In the genomic region with DNA sequence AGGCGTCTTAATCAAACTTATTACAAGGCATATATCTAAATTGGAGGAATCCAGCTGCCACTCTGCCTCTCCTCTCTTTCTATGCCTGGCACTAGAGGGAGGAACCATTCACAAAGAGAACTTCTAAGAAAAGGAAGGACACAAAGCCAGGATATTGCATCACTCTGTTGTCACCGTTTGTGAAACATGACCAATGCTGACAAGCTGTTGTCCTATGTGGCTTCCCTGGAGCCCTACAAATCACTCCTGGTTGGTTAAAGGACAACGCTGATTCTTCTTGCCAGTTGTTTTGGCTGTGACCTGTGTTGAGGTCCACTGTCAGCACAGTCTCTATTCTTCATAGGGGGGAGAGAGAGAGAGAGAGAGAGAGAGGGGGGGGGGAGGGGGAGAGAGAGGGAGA, we compare ENCODE assay signal across 14 mouse cellular contexts. TPM values are rescaled to one million over a fixed set of nuclear protein-coding genes. Genes with fewer than 3 reads are reported as not detected.
DNase-seq lines count a peak whose midpoint lies in the region; ATAC-seq and TF ChIP-seq lines count a peak whose summit lies in the region.
"Had no signal": no experiment of that assay in that cellular context is flagged by ENCODE, and none has a peak within 500 bp of the region (broad histone marks: within the 10 kb centered on the region; RNA-seq: fewer than 3 reads in every experiment).

No protein-coding gene starts in this region.

- H3K36me3 ChIP-seq in heart, embryonic 11.5 days (ENCODE audit: control insufficient read depth, insufficient read depth, low read length), result no peaks in the 10 kb centered on the region
- no peaks in the 10 kb centered on the region for H3K36me3 ChIP-seq in intestine, embryonic 16.5 days (ENCODE audit: control insufficient read depth, insufficient read depth, low read length)
- H3K36me3 ChIP-seq: embryonic facial prominence, embryonic 10.5 days; forebrain, embryonic 15.5 days; hindbrain, embryonic 12.5 days; midbrain, embryonic 13.5 days had no signal

- no peak for ATAC-seq in heart, embryonic 11.5 days (replicated peaks; ENCODE audit: insufficient number of reproducible peaks, low FRiP score, low TSS enrichment)
- ATAC-seq in intestine, embryonic 16.5 days, result no peak
- ATAC-seq: forebrain, embryonic 15.5 days; midbrain, embryonic 13.5 days had no signal

- no peak overlapping the region for H3K4me3 ChIP-seq in heart, embryonic 11.5 days (ENCODE audit: low read depth, low read length)
- no peak overlapping the region for H3K4me3 ChIP-seq in intestine, embryonic 16.5 days (ENCODE audit: low read length)
- no peak overlapping the region for H3K4me3 ChIP-seq in left cerebral cortex, adult 2 months
- H3K4me3 ChIP-seq: embryonic facial prominence, embryonic 10.5 days; forebrain, embryonic 15.5 days; hindbrain, embryonic 12.5 days; midbrain, embryonic 13.5 days had no signal

- no peaks in the 10 kb centered on the region for H3K27me3 ChIP-seq in heart, embryonic 11.5 days (ENCODE audit: control insufficient read depth, insufficient read depth, low read length)
- no peaks in the 10 kb centered on the region for H3K27me3 ChIP-seq in intestine, embryonic 16.5 days (replicated peaks; ENCODE audit: control insufficient read depth, insufficient read depth, low read length)
- H3K27me3 ChIP-seq: forebrain, embryonic 15.5 days; hindbrain, embryonic 12.5 days; midbrain, embryonic 13.5 days had no signal

- WGBS in heart, embryonic 11.5 days (ENCODE audit: insufficient replicate concordance), result 47% methylated on average over 3 of the region's 3 CpGs
- 65% methylated on average over 3 of the region's 3 CpGs for WGBS in intestine, embryonic 16.5 days

- DNase-seq in heart, adult 11 months, result peak; percentile 92
- peak; percentile 31 for DNase-seq in CD4-positive helper T cell, adult 2 months (ENCODE audit: low read depth, low spot score)
- DNase-seq in c-Kit-positive CD71-negative TER-119-negative erythroid progenitor cells, embryonic 14.5 days (ENCODE audit: low read depth), result peak; percentile 39
- peak; percentile 62 for DNase-seq in lung, postnatal 25 days (ENCODE audit: low spot score)
- no peak for DNase-seq in left cerebral cortex, adult 2 months (ENCODE audit: extremely low spot score in 1 of 2, low spot score in 2 of 2)
- DNase-seq in frontal cortex, adult 2 months (ENCODE audit: extremely low spot score in 1 of 2, low spot score in 1 of 2), result no peak
- DNase-seq: kidney, postnatal 4 days; left cerebral cortex, postnatal 4 days had no signal

- H3K27ac ChIP-seq in heart, embryonic 11.5 days (ENCODE audit: low read depth, low read length), result no peak overlapping the region
- H3K27ac ChIP-seq in intestine, embryonic 16.5 days (ENCODE audit: low read length), result no peak overlapping the region
- no peak overlapping the region for H3K27ac ChIP-seq in left cerebral cortex, adult 2 months
- H3K27ac ChIP-seq: embryonic facial prominence, embryonic 10.5 days; forebrain, embryonic 15.5 days; hindbrain, embryonic 12.5 days; midbrain, embryonic 13.5 days had no signal

- no peaks in the 10 kb centered on the region for H3K9me3 ChIP-seq in heart, embryonic 11.5 days (replicated peaks; ENCODE audit: control insufficient read depth, low read length)
- H3K9me3 ChIP-seq in intestine, embryonic 16.5 days (ENCODE audit: control insufficient read depth, low read length), result no peaks in the 10 kb centered on the region
- H3K9me3 ChIP-seq: embryonic facial prominence, embryonic 10.5 days; forebrain, embryonic 15.5 days; hindbrain, embryonic 12.5 days; midbrain, embryonic 13.5 days had no signal

- TF ChIP-seq CTCF in left cerebral cortex, adult 2 months (IDR thresholded peaks at IDR 0.05), result no peak

- H3K4me2 ChIP-seq in heart, embryonic 11.5 days, result no peak overlapping the region
- no peak overlapping the region for H3K4me2 ChIP-seq in intestine, embryonic 16.5 days (ENCODE audit: low read depth, low read length)
- H3K4me2 ChIP-seq: forebrain, embryonic 15.5 days; hindbrain, embryonic 12.5 days; midbrain, embryonic 13.5 days had no signal

- peaks cover 69% of the 10 kb centered on the region for H3K4me1 ChIP-seq in heart, embryonic 11.5 days (ENCODE audit: control insufficient read depth, insufficient read depth, low read length)
- peaks cover 11% of the 10 kb centered on the region; the same call in 1 of the 2 replicates for H3K4me1 ChIP-seq in intestine, embryonic 16.5 days (ENCODE audit: control insufficient read depth, insufficient read depth, low read length)
- H3K4me1 ChIP-seq: forebrain, embryonic 15.5 days; midbrain, embryonic 13.5 days had no signal

- no peak overlapping the region for H3K9ac ChIP-seq in heart, embryonic 11.5 days (ENCODE audit: low read depth, low read length)
- H3K9ac ChIP-seq in intestine, embryonic 16.5 days (ENCODE audit: low read depth, low read length), result no peak overlapping the region
- H3K9ac ChIP-seq: forebrain, embryonic 15.5 days; hindbrain, embryonic 12.5 days; midbrain, embryonic 13.5 days had no signal

- intact Hi-C loops in left cerebral cortex, adult 2 months (cut with DNase I), result no loop called here

RNA-seq across cellular contexts. Expression of a gene that starts 17.2 kb away (rescaled TPM):
- 15.6 and 20.6 TPM in 2 replicates for polyA plus RNA-seq in heart, embryonic 11.5 days (2014; fragmentation: Nextera tagmentation; extraction: Ambion mirVana)
- 4.7 and 5.4 TPM in 2 replicates for polyA plus RNA-seq in intestine, embryonic 16.5 days (2015; fragmentation: Nextera tagmentation; extraction: Ambion mirVana)
- total RNA-seq in left cerebral cortex, adult 2 months (2021), result 1 to 10 TPM; 8.1 to 9.7 TPM
- polyA plus RNA-seq in frontal cortex, adult 2 months (2012; rRNA removed), result 12.0 TPM in 2 replicates

Comparison
In these comparisons a context has a peak if more than half of its experiments do, and no peak if none do; other contexts are left out.
1. DNase-seq: peak in heart, adult 11 months (single experiment), CD4-positive helper T cell, adult 2 months (single experiment), c-Kit-positive CD71-negative TER-119-negative erythroid progenitor cells, embryonic 14.5 days (single experiment) and lung, postnatal 25 days (single experiment); none in left cerebral cortex, adult 2 months (0 of 2) and frontal cortex, adult 2 months (0 of 2).